Mouse (Mus musculus): Measurements from ENCODE around the gene Ddr2. TPM values are rescaled to one million over a fixed set of nuclear protein-coding genes. Genes with fewer than 3 reads are reported as not detected.
A peak's percentile ranks its signal among the peaks of the same experiment; 100 is the strongest.

Ddr2 gene
- 10.9 and 15.5 TPM in 2 replicates for polyA plus RNA-seq (2012; ENCODE audit: insufficient read depth, insufficient read length, missing spikeins)

DNA sequence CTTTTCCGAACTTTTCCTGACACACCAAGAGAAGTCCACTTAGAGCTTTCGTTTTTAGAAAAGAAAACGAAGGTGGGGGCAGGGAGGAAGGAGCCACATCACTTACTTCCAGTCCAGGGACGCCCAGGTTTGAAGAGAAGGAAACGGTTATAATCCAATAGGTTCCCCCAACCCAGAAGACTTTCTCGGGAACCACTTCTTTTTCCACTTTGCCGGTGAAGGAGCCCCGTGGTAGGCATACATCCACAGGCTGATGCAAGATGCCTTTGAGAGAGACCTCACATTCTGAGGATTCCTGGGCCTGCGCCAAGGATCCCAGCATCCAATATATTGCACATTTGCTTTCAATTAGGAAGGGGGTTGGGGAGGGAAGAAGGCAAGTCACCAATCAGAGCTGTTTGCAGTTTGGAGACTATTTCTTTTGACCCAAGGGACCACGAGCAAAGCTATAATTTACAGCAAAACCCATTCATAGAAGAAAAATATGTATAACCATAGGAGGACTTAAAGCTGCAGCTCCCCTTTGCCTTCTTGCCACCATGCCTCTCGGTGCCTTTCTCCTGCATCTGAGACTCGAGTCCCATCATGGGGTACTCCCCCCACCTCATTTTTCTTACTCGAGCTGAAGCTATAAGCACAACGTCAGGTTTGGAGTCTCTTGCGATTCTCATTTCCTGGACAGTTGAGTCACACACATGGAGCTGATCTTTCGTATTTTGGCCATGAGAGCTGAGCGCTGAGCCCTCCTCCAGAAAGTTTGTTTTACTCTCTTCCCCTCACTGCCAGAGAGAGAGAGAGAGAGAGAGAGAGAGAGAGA is at the start of gene Ddr2:
Gene Ddr2, minus strand, starts transcription at position 247 of the 817 bp plus-strand sequence.
- H3K27ac ChIP-seq (replicated peaks; ENCODE audit: low read depth, low read length), result peak within 1 kb of the TSS; percentile 51
- peak within 1 kb of the TSS; percentile 64 for H3K4me3 ChIP-seq (ENCODE audit: insufficient read depth, low read depth, low read length)
- no peaks in the 10 kb centered on the region for H3K4me1 ChIP-seq (ENCODE audit: control insufficient read depth, insufficient read depth, insufficient read length, low read length)

- peaks cover 14% of the 10 kb centered on the region for H3K4me1 ChIP-seq (ENCODE audit: control insufficient read depth, insufficient read depth, insufficient read length, low read length)
- H3K27ac ChIP-seq (replicated peaks; ENCODE audit: low read depth, low read length), result no peak overlapping the region
- H3K4me3 ChIP-seq (ENCODE audit: insufficient read depth, low read depth, low read length), result no peak overlapping the region
Observed at GRCm38 (mm10) chr1:170159707-170160106, 49.1 kb upstream of the Ddr2 start.

GRCm38 (mm10) chr1:170155761-170156160 is 45.2 kb upstream of the Ddr2 start:
- H3K4me1 ChIP-seq (ENCODE audit: control insufficient read depth, insufficient read depth, insufficient read length, low read length), result peaks cover 3% of the 10 kb centered on the region
- no peak overlapping the region for H3K4me3 ChIP-seq (ENCODE audit: insufficient read depth, low read depth, low read length)
- no peak overlapping the region for H3K27ac ChIP-seq (replicated peaks; ENCODE audit: low read depth, low read length)

GRCm38 (mm10) chr1:170155298-170155697 is 44.7 kb upstream of the Ddr2 start:
- no peak overlapping the region for H3K27ac ChIP-seq (replicated peaks; ENCODE audit: low read depth, low read length)
- no peak overlapping the region for H3K4me3 ChIP-seq (ENCODE audit: insufficient read depth, low read depth, low read length)
- H3K4me1 ChIP-seq (ENCODE audit: control insufficient read depth, insufficient read depth, insufficient read length, low read length), result no peaks in the 10 kb centered on the region

DNA sequence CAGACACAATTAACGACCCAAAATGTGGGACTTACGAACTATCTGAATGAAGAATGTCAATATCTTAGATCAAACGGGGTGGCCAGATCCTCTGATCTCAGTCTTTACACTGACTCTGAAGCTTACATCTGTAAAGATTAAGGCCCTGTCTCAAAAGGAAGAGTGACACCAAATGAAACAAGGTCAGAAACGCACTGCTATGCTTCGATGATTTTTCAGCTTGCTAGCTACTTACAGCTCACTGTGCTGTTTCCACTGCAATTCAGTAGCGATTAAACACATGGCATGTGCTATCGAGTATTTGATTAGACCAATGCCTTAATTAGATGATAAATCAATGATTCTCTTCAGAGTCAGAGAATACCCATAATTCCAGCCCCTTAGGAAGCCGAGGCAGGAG is 43.4 kb upstream of the Ddr2 start:
- Histone ChIP-seq H3K27ac (replicated peaks; ENCODE audit: low read depth, low read length) (no peak overlapping the region), H3K4me3 (ENCODE audit: insufficient read depth, low read depth, low read length) (no peak overlapping the region), H3K4me1 (ENCODE audit: control insufficient read depth, insufficient read depth, insufficient read length, low read length) (no peaks in the 10 kb centered on the region)

GRCm38 (mm10) chr1:170152552-170152951 is 42.0 kb upstream of the Ddr2 start:
- no peak overlapping the region for H3K4me3 ChIP-seq (ENCODE audit: insufficient read depth, low read depth, low read length)
- H3K27ac ChIP-seq (replicated peaks; ENCODE audit: low read depth, low read length), result no peak overlapping the region
- no peaks in the 10 kb centered on the region for H3K4me1 ChIP-seq (ENCODE audit: control insufficient read depth, insufficient read depth, insufficient read length, low read length)

DNA sequence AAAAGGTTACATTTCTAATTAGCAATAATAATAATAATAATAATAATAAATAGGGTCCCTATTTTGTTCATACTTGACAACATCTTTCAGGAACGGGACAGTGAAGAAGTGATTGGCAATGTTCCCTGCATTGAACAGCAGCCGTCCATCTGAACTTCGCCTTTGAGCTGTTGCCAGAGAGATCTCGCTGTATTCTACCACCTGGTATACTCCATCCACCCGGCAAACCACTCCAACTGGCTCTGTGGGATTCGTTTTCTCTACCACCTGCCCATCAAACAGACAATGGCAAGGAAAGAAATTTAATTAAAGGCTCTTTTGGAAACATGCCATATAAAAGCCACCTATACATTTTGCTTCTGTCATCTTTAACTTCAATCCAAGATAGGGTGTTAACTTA is 40.3 kb upstream of the Ddr2 start:
- H3K4me3 ChIP-seq (ENCODE audit: insufficient read depth, low read depth, low read length), result no peak overlapping the region
- no peak overlapping the region for H3K27ac ChIP-seq (replicated peaks; ENCODE audit: low read depth, low read length)
- no peaks in the 10 kb centered on the region for H3K4me1 ChIP-seq (ENCODE audit: control insufficient read depth, insufficient read depth, insufficient read length, low read length)

GRCm38 (mm10) chr1:170149756-170150155 is 39.2 kb upstream of the Ddr2 start:
- Histone ChIP-seq H3K27ac (replicated peaks; ENCODE audit: low read depth, low read length) (no peak overlapping the region), H3K4me3 (ENCODE audit: insufficient read depth, low read depth, low read length) (no peak overlapping the region), H3K4me1 (ENCODE audit: control insufficient read depth, insufficient read depth, insufficient read length, low read length) (no peaks in the 10 kb centered on the region)

GRCm38 (mm10) chr1:170148536-170148935 is 38.0 kb upstream of the Ddr2 start:
- Histone ChIP-seq H3K4me3 (ENCODE audit: insufficient read depth, low read depth, low read length) (no peak overlapping the region), H3K4me1 (ENCODE audit: control insufficient read depth, insufficient read depth, insufficient read length, low read length) (no peaks in the 10 kb centered on the region), H3K27ac (replicated peaks; ENCODE audit: low read depth, low read length) (no peak overlapping the region)

- H3K27ac ChIP-seq (replicated peaks; ENCODE audit: low read depth, low read length), result no peak overlapping the region
- no peak overlapping the region for H3K4me3 ChIP-seq (ENCODE audit: insufficient read depth, low read depth, low read length)
- H3K4me1 ChIP-seq (ENCODE audit: control insufficient read depth, insufficient read depth, insufficient read length, low read length), result no peaks in the 10 kb centered on the region
Observed at GRCm38 (mm10) chr1:170147651-170148448, 37.3 kb upstream of the Ddr2 start.

- no peak overlapping the region for H3K4me3 ChIP-seq (ENCODE audit: insufficient read depth, low read depth, low read length)
- H3K4me1 ChIP-seq (ENCODE audit: control insufficient read depth, insufficient read depth, insufficient read length, low read length), result no peaks in the 10 kb centered on the region
- H3K27ac ChIP-seq (replicated peaks; ENCODE audit: low read depth, low read length), result no peak overlapping the region
Observed at GRCm38 (mm10) chr1:170145606-170146005, 35.0 kb upstream of the Ddr2 start.

DNA sequence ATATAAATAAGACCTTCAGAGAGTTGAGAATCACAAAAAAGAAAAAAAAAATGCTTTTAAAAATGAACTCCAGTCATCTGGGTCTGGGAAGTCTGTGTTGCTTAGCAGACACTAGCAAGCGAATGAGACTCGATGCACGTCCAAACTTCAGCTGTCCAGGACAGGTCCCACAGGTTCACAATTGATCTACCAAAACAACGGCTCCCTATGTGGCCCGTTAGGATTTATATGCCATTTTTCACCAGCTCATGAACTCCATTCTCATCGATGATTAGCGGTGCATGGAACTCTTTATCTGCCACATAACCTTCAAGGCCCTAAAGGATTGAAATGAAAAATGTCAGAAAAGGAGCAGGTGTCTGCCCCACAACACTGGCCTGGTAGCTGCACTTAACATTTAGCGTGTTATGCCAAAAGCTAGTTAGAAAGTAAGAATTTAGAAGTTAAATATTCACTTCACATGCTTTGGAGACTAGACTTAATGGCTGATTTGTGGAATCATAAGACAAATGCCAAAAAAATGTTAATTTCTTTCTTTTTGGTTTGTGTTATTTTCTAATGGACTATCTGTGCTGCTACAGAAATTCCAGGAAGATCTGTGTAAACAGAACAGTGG is 31.8 kb upstream of the Ddr2 start:
- Histone ChIP-seq H3K27ac (replicated peaks; ENCODE audit: low read depth, low read length) (no peak overlapping the region), H3K4me3 (ENCODE audit: insufficient read depth, low read depth, low read length) (no peak overlapping the region), H3K4me1 (ENCODE audit: control insufficient read depth, insufficient read depth, insufficient read length, low read length) (no peaks in the 10 kb centered on the region)

GRCm38 (mm10) chr1:170141626-170142025 is 31.1 kb upstream of the Ddr2 start:
- Histone ChIP-seq H3K27ac (replicated peaks; ENCODE audit: low read depth, low read length) (no peak overlapping the region), H3K4me3 (ENCODE audit: insufficient read depth, low read depth, low read length) (no peak overlapping the region), H3K4me1 (ENCODE audit: control insufficient read depth, insufficient read depth, insufficient read length, low read length) (no peaks in the 10 kb centered on the region)

GRCm38 (mm10) chr1:170136351-170137009 is 25.9 kb upstream of the Ddr2 start:
- Histone ChIP-seq H3K27ac (replicated peaks; ENCODE audit: low read depth, low read length) (no peak overlapping the region), H3K4me1 (ENCODE audit: control insufficient read depth, insufficient read depth, insufficient read length, low read length) (no peaks in the 10 kb centered on the region), H3K4me3 (ENCODE audit: insufficient read depth, low read depth, low read length) (no peak overlapping the region)

- Histone ChIP-seq H3K27ac (replicated peaks; ENCODE audit: low read depth, low read length) (no peak overlapping the region), H3K4me1 (ENCODE audit: control insufficient read depth, insufficient read depth, insufficient read length, low read length) (no peaks in the 10 kb centered on the region), H3K4me3 (ENCODE audit: insufficient read depth, low read depth, low read length) (no peak overlapping the region)
Observed at GRCm38 (mm10) chr1:170134264-170134663, 23.7 kb upstream of the Ddr2 start.

Measured in brown adipose tissue, adult 24 weeks (tissue).